Mouse (Mus musculus): Measurements from ENCODE around the gene Sec16a. TPM values are rescaled to one million over a fixed set of nuclear protein-coding genes. Genes with fewer than 3 reads are reported as not detected.

Sec16a gene
- total RNA-seq, 2 experiments from 2014 or later, result 63.2 to 63.3 TPM

GRCm38 (mm10) chr2:26474789-26475504, 29.9 kb upstream of the Sec16a start:
- DNase-seq, result peak; percentile 65 to 71

GRCm38 (mm10) chr2:26472312-26473090, 27.5 kb upstream of the Sec16a start:
- no peak for DNase-seq

- no peak for DNase-seq
These were observed 26.8 kb upstream of the Sec16a start for GRCm38 (mm10) chr2:26471652-26472285.

- no peak for DNase-seq
These were observed 26.0 kb upstream of the Sec16a start for GRCm38 (mm10) chr2:26470967-26471366.

GRCm38 (mm10) chr2:26468376-26468775, 23.4 kb upstream of the Sec16a start:
- DNase-seq, result no peak

- no peak for DNase-seq
These were observed 18.4 kb upstream of the Sec16a start for GRCm38 (mm10) chr2:26463412-26463811.

GRCm38 (mm10) chr2:26462980-26463379, 18.0 kb upstream of the Sec16a start:
- no peak for DNase-seq

- no peak for DNase-seq
These were observed 16.7 kb upstream of the Sec16a start for GRCm38 (mm10) chr2:26461667-26462066.

GRCm38 (mm10) chr2:26460837-26461236, 15.8 kb upstream of the Sec16a start:
- DNase-seq, result no peak

- DNase-seq, result no peak
These were observed 15.2 kb upstream of the Sec16a start for GRCm38 (mm10) chr2:26460097-26460646.

GRCm38 (mm10) chr2:26459478-26459877, 14.5 kb upstream of the Sec16a start:
- DNase-seq, result no peak

- peak; percentile 22 to 39 for DNase-seq
These were observed 13.5 kb upstream of the Sec16a start for GRCm38 (mm10) chr2:26458402-26459124.

GRCm38 (mm10) chr2:26449121-26450060, 4.4 kb upstream of the Sec16a start:
- DNase-seq, result peak; percentile 82 to 88

- no peak for DNase-seq
These were observed 2.4 kb upstream of the Sec16a start for GRCm38 (mm10) chr2:26447451-26447850.

- no peak for DNase-seq
These were observed 1.7 kb upstream of the Sec16a start for GRCm38 (mm10) chr2:26446671-26447070.

GRCm38 (mm10) chr2:26445666-26446445, 840 bp upstream of the Sec16a start:
- peak; percentile 94 to 95 for DNase-seq

- DNase-seq, result peak in 1 of 2 experiments; percentile 39
These were observed 648 bp downstream of the Sec16a start for GRCm38 (mm10) chr2:26444368-26444767.

- no peak for DNase-seq
These were observed 1.1 kb downstream of the Sec16a start for GRCm38 (mm10) chr2:26443876-26444275.

GRCm38 (mm10) chr2:26442843-26443242, 2.2 kb downstream of the Sec16a start:
- no peak for DNase-seq

GRCm38 (mm10) chr2:26441688-26442087, 3.3 kb downstream of the Sec16a start:
- DNase-seq, result no peak
